Mouse (Mus musculus): ENCODE results near the gene L3mbtl3.

Gene L3mbtl3

GRCm38 (mm10) chr10:26337896-26338503 is 37.8 kb downstream of the L3mbtl3 start:
- ATAC-seq (ENCODE audit: low TSS enrichment), result no peak

- no peak for ATAC-seq (ENCODE audit: low TSS enrichment)
Observed at GRCm38 (mm10) chr10:26333966-26334365, 41.8 kb downstream of the L3mbtl3 start.

- ATAC-seq (ENCODE audit: low TSS enrichment), result no peak
Observed at GRCm38 (mm10) chr10:26332781-26333180, 43.0 kb downstream of the L3mbtl3 start.

- ATAC-seq (ENCODE audit: low TSS enrichment), result no peak
Observed at GRCm38 (mm10) chr10:26328843-26329242, 46.9 kb downstream of the L3mbtl3 start.

GRCm38 (mm10) chr10:26327691-26328542 is 47.9 kb downstream of the L3mbtl3 start:
- peak; percentile 82 for ATAC-seq (ENCODE audit: low TSS enrichment)

- ATAC-seq (ENCODE audit: low TSS enrichment), result no peak
Observed at GRCm38 (mm10) chr10:26327291-26327690, 48.5 kb downstream of the L3mbtl3 start.

- ATAC-seq (ENCODE audit: low TSS enrichment), result no peak
Observed at GRCm38 (mm10) chr10:26325320-26325719, 50.5 kb downstream of the L3mbtl3 start.

GRCm38 (mm10) chr10:26322344-26323051 is 53.3 kb downstream of the L3mbtl3 start:
- no peak for ATAC-seq (ENCODE audit: low TSS enrichment)

- no peak for ATAC-seq (ENCODE audit: low TSS enrichment)
Observed at GRCm38 (mm10) chr10:26320679-26321078, 55.1 kb downstream of the L3mbtl3 start.

- ATAC-seq (ENCODE audit: low TSS enrichment), result peak; percentile 80
Observed at GRCm38 (mm10) chr10:26314327-26314726, 61.4 kb downstream of the L3mbtl3 start.

- ATAC-seq (ENCODE audit: low TSS enrichment), result no peak
Observed at GRCm38 (mm10) chr10:26303485-26303884, 72.3 kb downstream of the L3mbtl3 start.

GRCm38 (mm10) chr10:26302336-26302735 is 73.4 kb downstream of the L3mbtl3 start:
- ATAC-seq (ENCODE audit: low TSS enrichment), result peak; percentile 88

- peak; percentile 17; the same call in 1 of the 2 replicates for ATAC-seq (ENCODE audit: low TSS enrichment)
Observed at GRCm38 (mm10) chr10:26297626-26298025, 78.1 kb downstream of the L3mbtl3 start.

GRCm38 (mm10) chr10:26297200-26297599 is 78.6 kb downstream of the L3mbtl3 start:
- peak; percentile 91 for ATAC-seq (ENCODE audit: low TSS enrichment)

- peak; percentile 92 for ATAC-seq (ENCODE audit: low TSS enrichment)
Observed at GRCm38 (mm10) chr10:26287136-26287535, 88.6 kb downstream of the L3mbtl3 start.

GRCm38 (mm10) chr10:26280009-26280408 is 95.8 kb downstream of the L3mbtl3 start:
- ATAC-seq (ENCODE audit: low TSS enrichment), result 0 out of 2 replicates have a peak, but pooled peaks have one; percentile 17

- no peak for ATAC-seq (ENCODE audit: low TSS enrichment)
Observed at GRCm38 (mm10) chr10:26275414-26275813, 100.4 kb downstream of the L3mbtl3 start.

GRCm38 (mm10) chr10:26263744-26264459 is 111.9 kb downstream of the L3mbtl3 start:
- no peak for ATAC-seq (ENCODE audit: low TSS enrichment)

GRCm38 (mm10) chr10:26259908-26260307 is 115.9 kb downstream of the L3mbtl3 start:
- ATAC-seq (ENCODE audit: low TSS enrichment), result no peak

GRCm38 (mm10) chr10:26249426-26250165 is 126.2 kb downstream of the L3mbtl3 start:
- peak; percentile 98 for ATAC-seq (ENCODE audit: low TSS enrichment)

- peak; percentile 52 for ATAC-seq (ENCODE audit: low TSS enrichment)
Observed at GRCm38 (mm10) chr10:26244466-26244865, 131.3 kb downstream of the L3mbtl3 start.
